Mouse (Mus musculus) retina, postnatal 1 day (tissue): Measurements from ENCODE around the gene Brinp1.
"Not testable (repeated sequence)": the region's sequence is repeated elsewhere in the genome, so short reads cannot be mapped to it uniquely, and the experiment has no call there.

Source experiments
- DNase-seq: peaks from one replicate; pipeline ENCODE4 v3.0.0-alpha.2; 2012

Brinp1 gene

DNA sequence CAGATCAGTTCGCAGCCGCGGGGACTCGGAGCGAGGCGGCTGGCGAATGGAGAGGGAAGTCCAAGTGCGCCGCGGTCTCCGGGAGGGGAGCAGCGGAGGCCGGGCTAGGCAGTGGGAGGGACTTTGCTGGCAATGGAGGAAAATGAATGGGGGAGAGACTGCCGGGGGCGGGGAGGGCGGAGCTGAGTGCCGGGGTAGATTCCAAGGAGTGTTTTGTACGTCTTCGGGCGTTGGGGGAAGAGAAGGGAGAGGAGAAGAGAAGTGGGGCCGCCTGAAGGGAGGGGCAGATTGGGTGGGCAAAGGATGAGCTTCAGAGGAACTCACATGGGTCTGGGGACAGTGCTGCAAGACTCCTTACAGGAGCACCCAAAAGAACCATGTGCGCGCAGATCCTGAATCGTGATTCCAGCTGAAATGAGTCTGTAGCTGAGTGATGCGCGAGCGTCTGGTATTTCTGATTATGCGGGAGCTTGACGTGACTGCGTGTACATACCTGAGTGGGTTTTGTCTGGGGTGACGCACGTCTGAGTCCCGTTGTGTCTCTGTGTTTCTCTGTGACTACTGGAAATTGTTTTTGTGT, at the start of gene Brinp1:
Brinp1 (minus strand) TSS at position 76 of the 580 bp plus-strand sequence.
- peak; percentile 83 for DNase-seq

DNA sequence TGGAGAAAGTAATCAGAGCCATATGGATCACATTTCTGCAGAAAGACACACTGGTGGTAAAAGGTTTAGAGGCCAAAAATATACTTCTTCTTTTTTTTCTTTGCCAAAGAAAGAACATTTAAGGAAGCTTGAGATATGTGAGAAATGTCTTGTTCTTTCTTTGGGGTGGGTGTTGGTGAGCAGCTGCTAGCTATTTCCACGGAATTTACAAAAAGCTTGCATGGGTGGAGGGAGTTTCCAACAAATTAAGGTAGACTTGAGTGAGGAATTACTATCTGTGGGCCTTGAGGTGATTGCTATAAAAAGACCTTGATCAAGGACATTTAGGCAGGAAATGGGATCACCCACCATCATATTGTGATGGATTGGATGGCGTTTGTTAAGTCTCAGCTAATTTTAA, 3.1 kb upstream of the Brinp1 start:
- no peak for DNase-seq

DNA sequence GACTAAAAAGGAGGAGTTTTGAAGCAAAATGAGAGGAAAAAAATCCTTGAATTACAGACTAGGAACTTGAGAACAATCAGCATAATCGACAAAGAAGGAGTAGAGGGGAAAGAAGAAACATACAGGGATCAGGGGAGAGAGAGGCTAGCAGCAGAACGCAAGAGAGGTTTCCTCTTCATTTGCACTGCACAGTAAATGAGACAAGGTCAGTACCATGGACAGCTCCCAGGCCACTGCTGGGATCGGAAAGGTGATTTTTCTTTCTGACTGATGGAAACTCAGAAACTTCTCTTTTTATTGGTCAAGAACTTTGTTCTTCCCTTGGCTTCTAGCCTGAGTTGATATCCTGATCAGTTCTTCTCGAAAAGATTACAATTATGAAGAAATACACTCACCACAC, 1.4 kb upstream of the Brinp1 start:
- DNase-seq, result peak; percentile 64

DNA sequence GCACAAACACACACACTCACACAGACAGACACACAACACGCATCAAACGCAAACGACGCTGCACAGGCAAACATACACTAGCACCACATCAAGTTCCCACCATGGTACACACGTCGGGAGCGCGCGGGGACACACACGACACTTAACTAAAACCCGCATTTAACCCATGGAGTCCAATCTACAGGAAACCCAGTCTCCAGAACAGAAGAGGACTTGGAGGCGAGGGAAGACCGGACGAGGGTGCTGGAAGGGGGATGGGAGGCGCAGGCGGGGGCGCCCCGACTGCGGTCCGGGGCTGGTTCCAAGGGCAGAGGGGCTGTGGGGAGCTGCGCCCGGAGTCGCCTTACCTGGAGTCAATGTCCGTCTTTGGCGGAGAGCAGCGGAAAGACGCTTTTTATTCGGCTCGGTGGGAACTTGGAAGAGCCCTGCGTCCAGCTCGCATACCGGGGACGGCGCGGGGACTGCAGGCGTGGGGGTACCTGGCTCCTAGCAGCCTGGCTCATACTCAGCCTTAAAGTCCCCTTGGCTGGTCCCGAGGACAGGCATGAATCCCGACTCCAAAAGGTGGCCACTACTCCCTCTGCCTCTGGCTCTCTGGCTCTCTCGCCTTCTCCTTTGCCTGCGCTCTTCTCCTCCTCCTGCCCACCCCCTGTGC, 403 bp downstream of the Brinp1 start:
- peak; percentile 50 for DNase-seq

DNA sequence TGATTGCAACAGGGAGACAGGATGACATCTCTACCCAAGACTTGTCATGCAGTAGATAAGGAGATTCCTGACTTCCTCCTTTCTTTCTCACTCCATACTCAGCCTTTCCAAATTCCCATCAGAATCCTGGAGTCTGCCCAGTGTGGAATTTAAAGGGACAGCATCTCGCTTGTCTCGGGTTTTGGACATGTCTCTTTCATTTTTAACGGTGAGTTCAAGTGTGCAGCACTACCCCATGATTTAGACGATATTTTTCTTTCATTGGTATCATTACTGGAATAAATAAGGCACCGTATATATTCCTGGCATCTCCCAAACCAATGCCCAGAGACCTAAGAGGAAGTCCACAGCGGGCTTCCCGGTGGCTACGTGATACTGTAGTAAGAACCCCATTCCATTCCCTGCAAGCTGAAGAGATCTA, 1.1 kb downstream of the Brinp1 start:
- DNase-seq, result peak; percentile 23

DNA sequence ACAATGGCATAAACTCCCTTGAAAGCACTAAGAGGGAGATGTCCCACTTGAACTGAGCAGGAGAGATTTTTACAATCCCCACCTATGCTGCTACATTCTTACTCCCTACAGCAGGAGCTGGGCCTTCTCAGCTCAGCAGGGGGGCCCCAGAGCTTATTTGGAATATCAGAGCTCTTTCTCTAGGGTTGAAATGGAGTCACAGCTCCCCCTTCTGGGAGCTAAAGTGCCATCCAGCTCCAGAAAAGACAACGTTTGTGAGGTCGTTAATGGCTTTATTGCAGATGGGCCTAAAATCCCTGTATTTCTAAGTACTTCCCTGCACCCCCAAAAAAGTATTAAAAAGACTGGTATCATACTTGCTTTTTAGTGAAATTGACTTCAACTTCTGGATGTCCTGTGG, 3.6 kb downstream of the Brinp1 start:
- DNase-seq, result peak; percentile 74

DNA sequence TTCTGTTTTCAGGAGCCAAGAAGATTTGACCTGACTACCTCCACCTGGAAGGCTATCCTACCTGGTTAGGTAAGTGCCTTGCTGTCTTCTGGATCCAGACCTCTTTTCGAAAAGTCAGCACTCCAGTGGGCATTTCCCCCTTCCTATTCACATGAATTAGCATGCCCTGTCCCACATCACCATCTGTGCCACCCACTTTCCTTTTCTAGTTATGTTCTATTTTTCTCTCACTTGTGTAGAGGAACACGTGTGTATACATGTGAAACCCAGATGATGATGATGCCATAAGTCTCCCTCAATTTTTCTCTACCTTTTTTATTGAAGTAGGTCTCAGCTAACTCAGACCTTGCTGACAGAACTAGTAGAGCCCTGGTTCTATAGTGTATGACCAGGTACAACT, 11.3 kb downstream of the Brinp1 start:
- DNase-seq, result no peak

DNA sequence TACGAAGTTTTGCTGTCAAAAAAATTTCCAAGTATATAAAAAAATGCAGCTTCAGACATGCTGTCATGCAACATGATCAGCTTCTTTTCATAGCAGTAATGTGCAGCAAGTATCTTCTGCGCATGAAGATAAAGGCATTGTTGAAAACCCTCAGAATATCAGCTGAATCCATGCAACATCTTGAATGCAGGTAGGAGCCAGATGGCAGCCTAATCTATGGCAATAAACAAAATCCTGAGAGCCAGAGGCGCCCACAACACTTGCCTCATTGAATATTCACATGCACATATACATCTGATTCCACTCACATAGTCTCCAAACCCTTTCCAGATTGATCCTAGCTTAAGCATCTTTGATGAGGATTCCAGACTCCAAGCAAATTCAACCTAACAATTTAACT, 24.2 kb downstream of the Brinp1 start:
- DNase-seq, result no peak

DNA sequence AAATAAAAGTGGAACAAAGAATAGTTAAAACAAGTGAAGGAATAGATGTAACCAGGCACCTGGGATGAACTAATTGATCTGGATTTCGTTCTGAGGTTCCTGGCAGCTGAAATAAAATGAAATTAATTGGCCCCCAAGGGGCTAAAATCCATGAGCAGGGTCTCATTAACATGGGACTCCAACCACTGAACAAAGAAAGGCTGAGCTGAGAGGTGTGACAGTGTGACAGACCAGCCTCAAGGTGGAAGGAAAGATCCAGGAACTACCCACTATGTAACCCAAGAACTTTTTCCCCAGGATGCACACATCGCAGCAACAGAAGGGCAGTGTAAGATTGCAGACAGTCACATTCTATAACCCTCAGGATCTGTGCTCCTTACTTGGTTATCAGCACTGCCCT, 28.1 kb downstream of the Brinp1 start:
- no peak for DNase-seq

DNA sequence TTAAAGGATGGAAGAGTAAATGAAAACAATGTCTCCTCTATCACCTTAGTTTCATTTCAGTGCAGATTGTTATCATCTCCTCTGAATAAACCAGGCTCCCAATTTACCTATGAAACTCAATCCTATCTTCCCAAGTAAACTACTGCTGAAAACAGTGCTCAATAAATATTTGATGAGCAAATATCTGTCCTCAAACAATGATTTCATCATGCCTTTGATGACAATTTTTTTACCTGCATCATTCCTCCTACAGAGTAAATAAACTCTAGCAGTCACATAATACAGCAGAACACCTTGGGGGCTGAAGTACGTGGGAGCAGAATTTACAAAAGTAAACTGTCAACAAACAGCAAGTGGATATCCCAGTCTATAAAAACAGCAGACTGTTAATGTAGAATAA, 31.3 kb downstream of the Brinp1 start:
- DNase-seq, result no peak

DNA sequence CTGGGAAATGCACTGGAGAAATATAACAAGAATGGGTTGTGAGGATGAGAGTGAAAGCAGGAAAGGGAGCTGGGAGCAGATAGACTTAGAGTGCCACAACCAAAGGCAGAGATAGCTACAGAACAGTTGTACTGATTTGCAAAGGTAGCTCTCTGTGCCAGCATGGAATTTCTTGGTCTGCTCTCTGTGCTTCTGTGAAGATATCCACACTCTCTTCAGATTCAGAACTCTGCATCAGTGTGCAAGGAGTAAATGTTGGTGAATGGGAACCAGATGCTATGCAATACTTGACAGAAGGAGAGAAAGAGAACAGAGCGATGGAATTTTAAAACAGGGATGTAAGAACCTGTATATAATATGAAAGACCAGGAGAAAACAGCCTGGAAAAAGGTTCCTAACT, 31.7 kb downstream of the Brinp1 start:
- no peak for DNase-seq

DNA sequence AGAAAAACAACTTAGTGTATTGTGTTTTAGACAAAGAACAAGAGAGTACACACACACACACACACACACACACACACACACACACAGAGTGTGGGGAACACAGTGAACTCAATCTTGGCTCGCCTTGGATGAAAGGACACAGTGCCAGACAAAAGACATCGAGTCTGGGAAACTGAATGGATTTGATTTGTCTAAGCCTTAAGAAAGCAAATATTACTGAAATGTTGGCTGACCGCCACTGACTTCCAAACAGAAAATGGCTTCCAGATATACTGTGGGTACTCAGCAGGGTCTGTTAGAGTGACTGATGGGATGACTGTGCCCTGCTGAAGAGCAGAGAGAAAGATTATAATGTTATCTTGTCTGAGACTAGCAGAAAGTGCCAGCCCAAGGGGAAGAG, 34.1 kb downstream of the Brinp1 start:
- DNase-seq, result no peak

DNA sequence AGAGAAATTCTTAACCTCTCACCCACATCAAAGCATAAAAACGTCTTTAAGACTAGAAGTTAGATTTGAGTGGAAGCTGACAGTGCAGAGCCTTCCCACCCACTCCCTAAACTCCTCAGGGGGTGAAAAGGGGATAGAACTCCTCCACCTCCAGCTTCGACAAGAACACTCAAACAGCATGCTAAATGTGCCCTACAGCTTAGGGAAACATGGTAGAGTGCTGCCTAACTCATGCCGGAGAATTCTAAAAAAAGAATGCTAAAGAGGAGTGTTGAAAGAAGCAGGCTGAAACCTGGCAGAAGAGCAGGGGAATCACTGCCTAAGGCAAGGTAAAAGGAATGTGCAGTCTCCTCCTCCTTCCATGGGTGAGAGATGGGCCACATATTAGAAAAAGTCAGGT, 43.3 kb downstream of the Brinp1 start:
- DNase-seq, result no peak

DNA sequence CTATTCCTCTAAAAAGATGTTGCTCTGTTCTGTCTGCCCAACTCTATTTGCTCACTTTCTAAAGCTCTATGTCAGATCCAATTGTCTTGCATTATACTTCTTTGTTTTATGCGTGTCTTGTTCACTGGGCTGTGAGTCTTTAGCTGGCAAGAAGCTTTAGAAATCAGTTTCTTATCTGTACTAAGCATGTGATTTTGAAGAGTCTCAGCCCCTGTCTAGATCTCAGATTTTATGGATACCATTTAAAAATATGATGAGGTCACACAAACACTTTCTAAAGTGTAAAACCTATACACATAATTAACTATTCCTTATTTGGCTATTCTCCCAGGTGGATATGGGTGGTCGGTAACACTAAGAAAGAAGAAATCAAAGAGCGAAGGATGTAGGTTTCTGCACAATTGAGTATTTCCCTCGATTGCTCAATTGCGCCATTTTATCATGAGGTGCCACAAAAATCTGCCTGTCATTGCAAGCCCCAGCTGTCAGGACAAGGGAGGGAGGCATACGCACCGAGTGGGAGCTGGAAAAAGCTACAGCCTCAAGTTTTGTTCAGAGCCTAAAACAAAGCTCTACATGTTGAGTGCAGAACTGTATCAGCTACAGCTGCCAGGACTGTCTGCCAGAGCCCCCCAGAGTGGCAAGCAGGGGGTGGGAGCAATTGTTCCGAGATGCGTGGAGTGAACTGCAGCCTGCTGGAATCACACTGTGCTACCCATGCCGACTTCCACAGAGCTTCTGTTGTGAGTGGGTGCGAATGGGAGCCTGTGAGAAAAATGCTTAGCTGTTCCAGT, 47.6 kb downstream of the Brinp1 start:
- peak; percentile 6 for DNase-seq

DNA sequence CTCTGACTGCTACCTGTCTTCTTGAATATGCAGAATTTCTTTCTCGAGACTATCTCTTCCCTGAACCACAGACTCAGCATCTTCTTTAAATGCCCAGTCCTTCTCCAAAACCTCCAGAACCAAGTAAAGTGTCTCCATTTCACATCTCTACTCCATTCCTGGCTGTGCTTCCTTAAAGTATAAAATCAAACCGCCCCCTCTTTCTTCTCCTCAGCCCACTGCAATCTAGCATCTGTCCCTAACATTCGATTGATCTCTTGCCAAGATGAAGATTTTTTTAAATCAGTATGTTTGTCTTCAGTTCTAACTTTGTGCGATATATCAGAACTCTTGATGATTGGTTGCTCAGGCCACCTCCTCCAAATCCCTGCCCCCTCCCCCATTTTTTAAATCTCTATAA, 63.7 kb downstream of the Brinp1 start:
- DNase-seq, result no peak

DNA sequence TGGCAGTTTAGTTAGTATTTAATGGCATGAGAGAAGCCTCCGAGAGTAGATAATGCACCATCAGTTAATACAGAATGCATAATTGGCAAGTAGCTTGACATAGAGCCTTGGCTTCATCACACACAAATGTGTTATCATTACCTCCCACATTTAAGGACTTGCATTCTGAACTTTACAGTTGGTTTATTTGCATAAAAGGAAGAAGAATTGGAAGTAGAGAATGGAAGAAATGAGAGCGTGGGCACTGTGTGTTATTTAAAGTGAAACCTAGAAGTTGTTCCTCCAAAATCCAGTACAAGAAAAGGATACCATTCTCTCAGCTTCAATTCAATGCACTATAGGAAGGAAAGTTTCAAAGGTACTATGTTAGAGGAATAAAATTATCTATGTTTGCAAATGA, 67.9 kb downstream of the Brinp1 start:
- DNase-seq, result no peak

DNA sequence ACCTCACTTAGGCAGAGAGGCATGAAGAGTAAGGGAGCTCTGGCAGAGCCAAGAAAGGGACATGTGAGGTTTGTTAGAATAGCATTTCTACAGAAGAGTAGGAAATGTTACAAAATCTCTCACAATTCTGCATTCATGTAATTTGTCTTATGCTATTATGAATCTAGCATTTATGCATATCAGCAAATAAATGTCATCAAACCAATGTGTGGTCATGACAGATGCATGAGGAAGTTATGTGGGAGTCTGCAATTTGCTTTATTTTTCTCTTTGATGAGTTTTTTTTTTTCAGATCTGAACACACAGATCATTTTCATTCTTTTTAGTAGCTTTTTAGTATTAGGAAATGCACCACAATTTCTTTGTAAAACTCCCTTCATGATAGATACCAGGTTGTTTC, 82.2 kb downstream of the Brinp1 start:
- no peak for DNase-seq

DNA sequence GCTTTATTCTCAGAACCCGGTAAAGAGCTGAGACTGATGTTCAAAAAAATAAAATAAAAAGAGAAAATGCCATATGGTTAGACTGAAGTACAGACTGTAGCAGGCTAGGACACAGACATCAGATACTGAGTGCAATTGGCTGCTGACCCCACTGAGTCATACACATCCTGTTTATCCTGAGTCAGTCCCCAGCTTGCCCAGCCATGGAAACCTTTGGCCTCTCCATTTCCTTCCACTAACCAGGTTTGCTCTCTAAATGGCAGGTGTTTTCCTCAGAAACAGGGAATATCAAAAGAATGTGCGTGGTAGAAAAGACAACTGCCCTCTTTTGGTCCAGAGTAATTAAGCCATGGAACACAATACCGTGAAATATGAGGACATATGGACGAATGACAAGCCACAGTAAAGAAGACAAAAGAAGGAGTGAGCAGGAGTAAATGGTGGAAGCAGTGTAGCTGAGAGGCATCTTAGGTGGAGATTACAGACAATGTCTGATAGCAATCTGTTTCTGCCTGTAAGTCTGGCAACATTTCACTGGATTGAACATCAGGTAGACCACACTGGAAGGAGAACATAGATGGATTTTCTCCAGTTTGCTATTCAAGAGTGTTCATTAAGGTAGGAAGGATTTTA, 88.9 kb downstream of the Brinp1 start:
- DNase-seq, result no peak

DNA sequence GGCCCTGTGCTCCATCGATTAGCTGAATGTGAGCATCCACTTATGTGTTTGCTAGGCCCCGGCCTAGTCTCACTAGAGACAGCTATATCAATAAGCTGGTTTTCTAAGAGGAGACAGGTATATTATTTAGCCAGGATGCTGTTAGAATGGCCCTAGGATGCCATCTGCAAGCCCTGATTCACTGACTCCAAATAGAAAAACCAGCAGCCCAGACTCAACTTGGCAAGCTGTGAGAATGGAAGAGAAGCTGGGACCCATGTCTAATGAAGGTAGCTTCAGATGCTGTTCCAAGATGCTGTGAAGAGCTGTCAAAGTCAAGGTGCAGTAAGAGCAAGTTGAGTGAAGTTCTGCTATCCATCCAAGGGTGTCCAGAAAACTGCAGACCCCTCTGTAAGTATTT, 89.5 kb downstream of the Brinp1 start:
- no peak for DNase-seq

DNA sequence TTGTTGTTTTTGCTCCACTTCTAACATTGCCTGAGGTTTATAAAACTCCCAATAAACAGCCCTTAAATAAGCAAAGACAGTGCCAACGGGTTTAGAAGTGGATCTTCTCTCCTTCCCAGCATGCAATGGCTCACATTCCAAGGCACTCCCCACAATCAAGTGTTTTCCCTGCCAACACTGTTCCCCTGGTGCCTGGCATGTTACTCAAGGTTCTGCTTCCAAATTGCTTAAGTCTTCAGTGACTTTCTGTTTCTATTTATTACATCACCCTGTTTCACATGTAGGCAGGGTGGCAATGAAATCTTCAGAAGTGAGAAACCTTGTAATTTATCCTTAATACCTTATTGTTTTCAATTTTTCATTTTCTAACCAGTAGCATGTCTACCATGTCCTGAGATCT, 97.3 kb downstream of the Brinp1 start:
- no peak for DNase-seq

DNA sequence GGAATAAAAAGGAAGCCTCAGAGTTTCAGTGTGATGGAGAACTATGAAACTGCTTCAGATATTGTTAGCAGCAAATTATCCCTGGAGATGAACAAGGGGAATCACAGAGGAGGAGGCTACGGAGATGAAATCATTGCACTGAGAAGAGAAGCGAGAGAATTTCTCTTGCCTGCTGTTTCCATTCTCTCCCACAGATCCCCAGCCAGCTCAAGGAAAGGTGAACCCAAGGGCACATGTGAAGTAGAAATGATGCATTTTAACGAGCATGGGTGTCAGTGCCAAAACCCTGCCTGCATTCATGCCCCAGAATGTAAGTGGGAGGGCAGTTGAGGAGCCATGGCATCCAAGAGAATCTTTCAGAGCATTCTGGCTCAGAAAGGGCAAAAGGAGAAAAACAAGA, 104.5 kb downstream of the Brinp1 start:
- DNase-seq, result peak; percentile 10

DNA sequence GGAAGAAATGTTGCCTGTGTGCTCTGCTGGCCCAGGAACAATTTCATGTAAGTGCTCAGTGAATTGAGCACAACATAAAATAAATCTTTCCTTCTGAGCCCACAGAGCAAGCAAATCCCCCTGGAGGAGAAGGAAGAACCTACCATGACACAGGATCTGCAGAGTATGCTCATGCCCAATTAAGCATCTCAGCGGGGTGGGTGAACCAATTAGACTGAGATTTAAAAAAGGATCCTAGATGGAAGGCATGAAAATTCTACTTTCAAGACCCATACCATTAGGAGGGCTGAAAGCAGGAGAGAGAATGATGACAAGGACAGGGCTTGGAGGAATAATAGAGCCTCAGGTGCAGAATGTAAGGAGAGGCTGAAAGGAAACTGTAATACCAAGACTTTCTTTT, 107.2 kb downstream of the Brinp1 start:
- DNase-seq, result no peak

DNA sequence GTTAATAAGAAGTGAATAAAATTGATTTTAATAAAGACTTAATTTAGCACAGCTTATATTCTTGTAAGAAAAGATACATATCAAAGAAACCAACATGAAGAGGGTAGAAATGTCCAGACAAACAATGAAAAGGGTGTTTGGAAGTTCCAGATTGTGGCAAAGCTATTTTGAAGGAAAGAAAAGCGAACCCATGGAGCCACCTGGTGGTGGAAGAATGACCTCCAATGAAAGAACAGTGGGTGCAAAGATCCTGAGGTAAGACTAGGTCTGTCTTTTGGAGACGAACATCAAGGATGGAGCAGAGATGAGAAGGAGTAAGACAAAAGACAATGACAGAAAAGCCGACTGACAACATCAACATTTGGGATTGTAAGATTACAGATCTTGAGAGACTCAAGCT, 108.2 kb downstream of the Brinp1 start:
- DNase-seq, result peak; percentile 18

DNA sequence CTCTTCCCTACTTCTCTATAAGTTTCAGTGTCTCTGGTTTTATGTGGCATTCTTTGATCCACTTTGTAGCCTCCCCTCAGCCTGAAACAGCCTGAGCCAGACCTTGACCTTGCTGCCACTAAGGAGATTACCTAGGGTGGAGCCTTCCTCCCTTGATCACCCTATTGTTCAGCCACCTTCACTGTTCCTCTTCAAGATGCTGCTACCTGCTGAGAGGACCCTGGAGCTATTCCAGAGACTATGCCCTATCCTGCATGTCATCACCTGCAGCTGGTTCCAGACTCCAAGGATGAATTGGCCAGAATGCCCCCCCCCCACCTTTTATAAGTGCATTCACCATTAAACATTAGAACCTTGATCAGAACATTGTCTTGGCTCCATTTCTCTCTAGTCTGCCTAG, 140.2 kb downstream of the Brinp1 start:
- DNase-seq, result not testable (repeated sequence)
